Mouse (Mus musculus) left cerebral cortex, postnatal 14 days (tissue): ENCODE results near the gene Ubtfl1. TPM values are rescaled to one million over a fixed set of nuclear protein-coding genes. Genes with fewer than 3 reads are reported as not detected.
A peak's percentile ranks its signal among the peaks of the same experiment; 100 is the strongest.
"Not testable (repeated sequence)": the region's sequence is repeated elsewhere in the genome, so short reads cannot be mapped to it uniquely, and the experiment has no call there.

Experiments used
- DNase-seq, 2 experiments: peaks; one replicate each; pipeline ENCODE4 v3.0.0; 2021 to 2022; ENCODE audit warnings: low spot score in 2 of 2, mixed read lengths in 1 of 2
- intact Hi-C: fragments of 180-260 bp; cut with DNase I; formaldehyde crosslinking; loops from one replicate; pipeline ENCODE4 v1.15.1; 2025
- long read RNA-seq, 2 experiments: library from polyadenylated mRNA; stranded (forward); transcript quantifications; one replicate each; pipeline ENCODE4 v2.0.0; 2021
- microRNA-seq, 2 experiments: library from miRNA; unstranded; fragments of <30 nt; microRNA quantifications; one replicate each; pipeline ENCODE4 v1.2.0; 2022
- total RNA-seq, 2 experiments: library from RNA; stranded (reverse); gene quantifications; 2 replicates each; pipeline ENCODE4 v1.2.3; 2021

The Ubtfl1 gene
- not detected for total RNA-seq
- long read RNA-seq, experiment 1 = 0 reads
- long read RNA-seq, experiment 2 = 0 reads

DNA sequence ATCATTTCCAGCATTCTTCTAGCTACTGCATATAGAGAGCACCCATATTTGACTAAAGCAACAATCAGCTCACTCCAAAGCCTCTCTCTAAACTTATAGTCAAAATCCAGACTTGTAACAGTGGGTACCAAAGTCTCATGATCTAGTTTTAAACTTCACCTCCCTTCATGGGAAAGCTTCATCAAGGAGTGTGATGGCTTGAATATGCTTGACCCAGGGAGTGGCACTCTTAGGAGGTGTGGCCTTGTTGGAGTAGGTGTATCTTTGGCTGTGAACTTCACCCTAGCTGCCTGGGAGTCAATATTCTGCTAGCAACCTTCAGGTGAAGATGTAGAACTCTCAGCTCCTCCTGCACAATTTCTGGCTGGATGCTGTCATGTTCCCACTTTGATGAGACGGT, at the start of gene Ubtfl1:
Gene Ubtfl1, plus strand, starts transcription at position 301 of the 400 bp plus-strand sequence.
- no peak for DNase-seq
- intact Hi-C loops = no loop called here

DNA sequence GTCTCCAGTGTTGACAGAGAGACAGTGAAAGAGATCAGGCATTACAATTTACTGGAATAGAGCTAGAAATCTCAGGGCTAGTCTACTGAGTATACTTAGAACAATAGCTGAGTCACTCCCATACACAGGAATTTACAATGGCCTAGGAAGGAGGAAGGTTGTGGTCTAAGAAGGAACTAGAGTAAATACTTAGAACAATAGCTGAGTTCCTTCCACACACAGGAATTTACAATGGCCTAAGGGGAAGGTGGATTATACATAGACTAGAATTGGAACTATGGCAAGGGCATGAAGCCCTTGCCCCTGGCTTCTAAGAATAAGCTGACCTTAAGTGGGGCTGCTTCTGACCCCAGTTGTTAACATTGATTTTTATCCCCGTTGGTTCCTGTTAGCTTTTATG, 31.2 kb upstream of the Ubtfl1 start:
- intact Hi-C loops, DNase-seq: not testable (repeated sequence)

DNA sequence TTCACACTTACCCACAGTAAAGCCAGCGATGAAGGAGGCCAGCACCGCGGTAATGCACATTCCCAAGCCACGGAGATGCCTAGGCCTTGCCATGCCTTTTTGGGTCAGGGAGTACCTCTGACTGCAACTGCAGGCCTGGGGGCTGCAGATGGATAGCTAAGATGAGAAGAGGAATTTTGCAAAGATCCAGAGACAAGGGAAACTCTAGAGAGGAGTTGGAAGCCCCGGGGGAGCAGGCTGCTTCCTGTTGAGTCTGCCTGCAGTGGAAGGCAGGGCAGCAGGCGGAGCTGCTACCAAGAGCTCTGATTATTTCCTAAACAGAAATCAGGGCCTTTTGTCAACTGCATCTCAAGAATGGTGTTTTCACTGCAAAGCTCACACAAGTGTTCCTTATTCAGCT, 18.4 kb upstream of the Ubtfl1 start:
- intact Hi-C loops = no loop called here
- no peak for DNase-seq

DNA sequence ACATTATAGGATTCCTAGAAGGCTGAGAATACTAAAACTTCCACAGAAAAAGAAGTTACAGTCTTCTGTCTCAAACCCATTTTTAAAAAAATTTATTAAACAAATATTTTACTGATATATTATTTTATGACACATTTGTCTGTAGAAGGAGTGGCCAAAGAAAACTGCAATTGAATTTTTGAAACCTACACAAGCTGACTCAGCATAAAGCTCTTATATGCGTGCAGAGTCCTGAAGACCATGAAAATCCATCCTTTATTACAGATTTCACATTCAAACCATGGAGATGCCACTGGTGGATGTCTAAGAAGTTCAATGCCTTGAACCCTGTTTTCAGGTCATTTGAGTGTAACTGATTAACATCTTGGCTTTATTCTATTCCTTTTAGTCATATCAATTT, 4.6 kb upstream of the Ubtfl1 start:
- intact Hi-C loops = no loop called here
- DNase-seq = no peak

GRCm38 (mm10) chr9:18402895-18403294, 1.3 kb upstream of the Ubtfl1 start, which contains the start of gene Naalad2:
Gene Naalad2 (minus strand): TSS chr9:18402995.
- DNase-seq, intact Hi-C loops: not testable (repeated sequence)

GRCm38 (mm10) chr9:18412371-18412770, 8.2 kb downstream of the Ubtfl1 start:
- intact Hi-C loops, DNase-seq: not testable (repeated sequence)

DNA sequence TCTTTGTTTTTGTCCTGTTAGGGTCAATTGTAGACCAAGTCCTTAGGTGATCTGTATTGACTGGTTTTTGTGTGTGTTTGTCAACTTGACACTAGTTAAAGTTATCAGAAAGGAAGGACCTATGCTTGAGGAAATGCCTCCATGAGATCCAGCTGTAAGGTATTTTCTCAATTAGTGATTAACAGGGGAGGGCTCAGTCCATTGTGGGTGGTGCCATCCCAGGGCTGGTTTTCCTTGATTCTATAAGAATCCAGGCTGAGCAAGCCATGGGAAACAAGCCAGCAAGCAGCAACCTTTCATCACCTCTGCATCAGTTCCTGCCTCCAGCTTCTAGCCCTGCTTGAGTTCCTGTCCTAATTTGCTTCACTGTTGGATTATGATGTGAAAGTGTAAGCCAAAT, 26.1 kb downstream of the Ubtfl1 start, which contains the start of gene Mbd3l2:
Gene Mbd3l2, plus strand, starts transcription at position 301 of the 400 bp plus-strand sequence.
- no peak for DNase-seq
- intact Hi-C loops = no loop called here

GRCm38 (mm10) chr9:18431687-18432086, 27.5 kb downstream of the Ubtfl1 start:
- DNase-seq = peak; percentile 4 to 22
- intact Hi-C loops = no loop called here

DNA sequence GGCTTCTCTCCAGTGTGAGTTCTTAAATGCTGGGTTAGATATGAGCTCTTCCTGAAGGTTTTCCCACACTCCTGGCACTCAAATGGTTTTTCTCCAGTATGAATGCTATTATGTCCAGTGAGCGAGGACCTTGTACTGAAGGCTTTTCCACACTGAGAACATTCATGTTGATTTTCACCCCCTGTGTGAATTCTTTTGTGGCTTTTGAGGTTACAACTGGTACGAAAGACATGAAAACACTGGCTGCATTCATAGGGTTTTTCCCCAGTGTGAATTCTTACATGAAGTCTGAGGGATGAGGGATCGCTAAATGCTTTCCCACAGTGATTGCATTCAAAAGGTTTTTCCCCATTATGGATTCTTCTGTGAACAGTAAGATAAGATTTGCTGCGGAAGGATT, 52.3 kb downstream of the Ubtfl1 start:
- intact Hi-C loops = no loop called here
- no peak for DNase-seq

Small RNAs within 50 kb of the gene (microRNA-seq; reads per million reads assigned to microRNA genes)
- 0 reads per million in 2 experiments for gene Gm22854

Other genes starting within 250 kb of the Ubtfl1 start
- gene Chordc1, start 112.3 kb upstream of the Ubtfl1 start, total RNA-seq = 10 to 100 TPM; 78.5 to 79.2 TPM
- gene Naalad2, start 1.4 kb upstream of the Ubtfl1 start, total RNA-seq = 1 to 10 TPM; 1.2 to 1.3 TPM
- not detected for gene Mbd3l2, start 26.2 kb downstream of the Ubtfl1 start, total RNA-seq
- gene Zfp558, start 73.8 kb downstream of the Ubtfl1 start, total RNA-seq = 1 to 10 TPM; 2.3 to 4.3 TPM
- gene Mbd3l1, start 73.9 kb downstream of the Ubtfl1 start, total RNA-seq = not detected